Mouse (Mus musculus) retina, embryonic 14.5 days (tissue): Measurements from ENCODE around the gene Fahd1.

Source experiments
- DNase-seq: peaks from one replicate; pipeline ENCODE4 v3.0.0-alpha.2; 2015; ENCODE audit warnings: low spot score

Fahd1 gene

DNA sequence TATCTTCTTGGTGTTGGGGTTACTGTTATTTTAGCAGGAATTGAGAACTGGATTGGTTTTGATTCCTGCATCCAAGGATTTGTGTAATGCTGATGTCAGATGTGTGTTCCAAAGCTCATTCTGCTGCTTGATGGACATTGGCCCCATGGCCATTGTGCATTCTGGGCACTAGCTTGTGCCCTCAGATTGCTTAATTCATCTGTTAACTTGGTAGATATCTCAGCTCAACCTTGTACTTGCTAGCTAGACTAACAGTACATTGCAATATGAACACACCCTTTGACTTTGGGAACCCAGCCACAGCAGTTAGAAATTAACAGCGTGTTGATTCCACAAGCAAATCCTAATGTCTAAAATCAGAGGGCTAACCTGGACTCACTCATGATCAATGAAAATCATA, 2.8 kb downstream of the Fahd1 start:
- no peak for DNase-seq

DNA sequence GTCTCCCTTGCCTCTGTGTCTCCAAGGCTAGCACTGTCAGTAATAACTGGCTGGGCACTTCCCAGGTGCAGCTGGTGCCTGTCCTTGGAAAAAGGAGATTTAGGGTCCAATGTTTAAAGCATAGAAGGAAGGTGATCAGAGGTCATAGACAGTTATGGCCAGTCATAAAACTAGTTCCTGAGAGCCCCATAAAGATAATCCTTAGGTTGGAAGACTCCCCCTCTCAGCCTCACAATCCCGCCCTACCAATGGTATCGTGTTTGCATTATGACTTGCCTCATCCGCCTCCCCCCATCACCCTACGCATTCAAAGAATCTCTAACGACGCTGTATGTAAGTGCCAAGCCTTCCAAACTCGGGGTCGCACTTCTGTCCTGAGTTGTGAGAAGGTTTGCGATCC, 5.6 kb downstream of the Fahd1 start:
- no peak for DNase-seq

DNA sequence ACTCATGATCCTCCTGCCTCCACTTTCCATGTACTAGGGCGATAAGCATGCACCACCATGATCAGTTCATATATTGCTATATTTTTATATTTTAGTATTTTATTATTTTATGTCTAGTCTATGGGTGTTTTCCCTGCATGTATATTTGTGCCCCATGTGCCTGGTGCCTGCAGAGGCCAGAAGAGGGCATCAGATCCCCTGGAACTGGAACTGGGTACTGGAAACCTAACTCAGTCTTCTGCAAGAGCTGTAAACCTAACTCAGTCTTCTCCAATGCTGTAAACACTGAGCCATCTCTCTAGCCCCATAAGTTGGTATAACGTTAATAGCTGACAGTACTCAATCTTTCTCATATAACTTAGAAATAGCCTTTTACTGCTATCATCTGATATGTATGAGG, 7.5 kb downstream of the Fahd1 start:
- DNase-seq, result no peak

DNA sequence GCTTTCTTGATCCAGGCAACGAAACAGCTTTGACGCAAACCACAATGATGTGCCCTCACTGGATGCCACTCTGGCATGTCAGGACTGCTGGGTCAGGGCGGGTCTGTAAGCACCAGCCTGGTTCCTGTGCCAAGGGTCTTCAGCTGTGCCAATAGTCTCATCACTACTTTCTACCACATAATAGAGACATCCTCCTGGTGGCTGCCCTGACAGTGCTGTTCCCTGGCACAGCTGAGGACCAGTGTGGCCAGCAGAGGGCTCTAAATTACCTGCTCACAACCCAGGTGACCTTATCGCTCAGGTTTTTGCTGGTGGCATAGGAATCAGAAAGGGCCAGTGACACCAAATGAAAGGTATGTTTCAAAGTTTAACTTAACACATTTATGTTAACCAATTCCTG, 9.0 kb downstream of the Fahd1 start:
- DNase-seq, result peak; percentile 4

DNA sequence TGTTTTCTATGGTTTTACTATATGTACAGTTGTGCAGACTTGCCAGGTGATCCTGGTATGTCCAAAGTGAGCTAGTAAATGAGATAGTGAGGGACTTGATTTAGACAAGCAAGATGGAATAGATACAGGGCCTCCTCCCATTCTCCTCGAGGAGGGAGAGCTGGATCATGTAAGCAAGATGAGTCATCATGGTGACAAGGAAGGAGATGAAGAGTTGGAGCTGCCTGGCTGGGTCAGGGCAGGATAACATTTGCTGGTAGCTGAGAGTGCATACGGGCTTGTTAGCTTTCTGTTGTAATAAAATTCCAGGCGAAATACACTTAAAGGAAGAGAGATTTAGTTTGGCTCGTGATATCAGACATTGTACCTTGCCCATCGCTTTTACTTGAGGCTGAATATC, 9.8 kb downstream of the Fahd1 start:
- no peak for DNase-seq

DNA sequence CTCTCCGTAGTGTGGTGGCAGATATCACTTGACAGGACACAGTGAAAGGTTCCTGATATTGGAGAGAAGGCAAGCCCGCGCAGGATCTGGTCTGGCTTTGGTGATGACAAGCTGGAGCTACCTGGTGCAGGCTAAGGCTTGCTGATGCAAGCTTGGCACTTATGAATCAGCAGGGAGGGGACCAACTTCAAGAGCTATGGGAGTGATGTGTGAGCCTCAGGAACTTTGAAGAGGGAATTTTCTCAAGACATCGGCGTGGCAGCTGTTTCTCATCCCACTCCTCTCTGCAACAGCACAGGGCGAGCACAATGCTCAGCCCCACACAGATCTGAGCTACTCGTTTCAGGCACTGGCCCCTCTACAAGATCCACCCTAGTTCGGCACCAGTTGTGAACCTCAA, 10.3 kb downstream of the Fahd1 start, which contains the start of gene Hagh:
Gene Hagh, plus strand, starts transcription at position 302 of the 400 bp plus-strand sequence.
- no peak for DNase-seq

DNA sequence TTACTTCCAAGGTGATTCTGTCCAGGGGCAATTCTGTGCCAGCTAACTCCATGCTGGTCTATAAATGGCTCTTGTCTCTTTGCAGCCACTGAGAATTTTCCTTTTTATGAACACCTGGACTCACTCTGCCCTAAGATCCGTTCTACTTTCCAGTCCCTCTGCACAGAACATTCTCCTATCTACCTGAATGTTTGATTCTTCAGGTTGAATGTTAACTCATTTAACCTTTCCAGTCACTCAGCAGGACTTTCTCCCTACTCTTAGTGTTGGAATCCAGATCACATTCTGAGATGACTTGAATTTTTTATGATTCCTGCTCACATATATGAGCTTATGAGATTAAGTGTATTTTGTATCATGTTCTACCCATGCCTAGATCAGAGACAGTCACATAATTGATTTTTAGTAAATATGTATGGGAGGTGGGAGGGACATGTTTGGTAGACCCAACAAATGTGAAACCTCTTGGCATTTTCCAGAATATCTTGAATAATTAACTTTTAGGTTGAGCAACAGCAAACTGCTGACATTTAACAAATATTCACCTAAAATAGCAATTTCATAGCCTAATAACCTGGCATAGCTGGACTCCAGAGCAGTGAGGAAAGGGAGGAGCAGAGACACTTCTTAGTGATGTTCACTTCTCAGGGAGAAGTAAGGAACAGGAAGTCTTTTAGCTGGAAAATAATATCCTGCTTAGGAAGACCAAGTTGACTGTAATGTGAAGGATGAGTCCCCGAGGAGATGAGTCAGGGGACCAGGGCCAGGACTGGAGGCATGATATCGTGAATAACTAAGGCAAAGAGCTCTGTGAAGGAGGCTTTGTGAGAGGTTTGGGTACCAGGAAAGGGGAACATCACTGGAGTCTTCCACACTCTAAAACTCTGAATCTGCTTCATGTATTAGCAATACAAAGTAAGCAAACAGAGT, 28.5 kb downstream of the Fahd1 start:
- DNase-seq, result no peak

DNA sequence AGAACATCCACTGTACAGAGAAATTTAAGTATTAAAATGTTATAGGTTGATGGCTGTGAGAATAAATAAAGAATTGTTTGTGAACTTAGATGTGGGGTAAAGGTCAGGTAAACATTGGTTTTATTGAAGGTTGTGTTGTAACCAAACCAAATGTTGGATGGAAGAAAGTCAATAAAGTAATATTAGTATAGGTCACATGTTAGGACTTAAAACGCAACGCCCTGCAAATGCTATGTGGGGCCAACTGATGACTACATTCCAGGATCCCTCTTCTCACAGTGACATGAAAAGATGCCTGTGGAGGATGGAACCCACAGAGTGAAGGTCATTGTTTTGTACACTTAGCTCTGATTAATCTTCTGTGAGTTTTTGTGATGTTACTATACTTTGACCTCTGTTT, 30.7 kb downstream of the Fahd1 start:
- no peak for DNase-seq

DNA sequence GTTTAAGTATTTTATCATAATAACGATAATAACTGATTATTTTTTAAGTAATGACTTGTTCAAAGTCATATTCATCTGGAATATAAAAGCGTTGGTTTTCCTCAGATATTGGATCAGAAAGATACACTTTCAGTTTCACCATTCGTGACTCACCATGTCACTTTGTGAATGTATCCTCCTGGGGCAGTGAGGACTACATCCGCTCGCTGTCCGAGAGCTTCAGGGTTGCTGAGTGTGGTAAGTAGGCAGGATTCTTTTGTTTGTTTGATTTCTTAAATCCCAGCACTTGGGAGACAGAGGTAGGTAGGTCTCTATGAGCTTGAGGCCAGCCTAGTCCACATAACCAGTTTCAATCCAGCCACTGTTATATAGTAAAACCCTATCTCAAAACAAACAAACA, 32.0 kb downstream of the Fahd1 start:
- DNase-seq, result no peak

DNA sequence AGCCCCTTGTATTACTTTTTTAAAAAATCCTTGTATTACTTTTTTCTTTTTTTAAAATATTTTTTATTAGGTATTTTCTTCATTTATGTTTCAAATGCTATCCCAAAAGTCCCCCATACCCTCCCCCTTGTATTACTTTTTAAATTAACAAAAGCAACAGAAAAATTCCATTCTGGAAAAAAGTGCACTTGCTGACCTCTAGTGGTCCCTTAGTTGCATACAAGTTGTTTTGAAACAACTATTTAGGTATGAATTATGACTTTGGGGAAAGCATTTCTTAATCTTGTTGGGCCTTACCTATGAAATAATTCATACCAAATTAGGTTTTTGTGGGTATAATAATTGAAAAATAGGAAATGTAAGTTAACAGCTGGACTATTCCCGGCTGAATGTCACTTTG, 32.7 kb downstream of the Fahd1 start:
- peak; percentile 42 for DNase-seq

DNA sequence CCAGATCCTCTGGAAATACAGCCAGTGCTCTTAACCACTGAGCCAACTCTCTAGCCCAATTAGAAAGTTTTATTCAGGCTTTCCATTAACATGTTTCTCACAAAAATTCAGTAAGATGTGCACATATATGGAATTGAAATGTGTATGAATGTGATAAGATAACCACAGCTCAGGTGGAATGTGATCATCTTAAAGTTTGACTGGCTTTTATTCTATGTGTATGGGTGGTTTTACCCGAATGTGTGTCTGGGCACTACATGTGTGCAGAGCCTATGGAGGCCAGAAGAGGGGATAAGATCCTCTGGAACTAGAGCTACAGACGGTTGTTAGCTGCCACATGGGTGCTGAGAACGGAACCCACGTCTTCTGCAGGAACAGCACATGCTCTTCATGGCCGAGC, 34.9 kb downstream of the Fahd1 start:
- DNase-seq, result no peak

DNA sequence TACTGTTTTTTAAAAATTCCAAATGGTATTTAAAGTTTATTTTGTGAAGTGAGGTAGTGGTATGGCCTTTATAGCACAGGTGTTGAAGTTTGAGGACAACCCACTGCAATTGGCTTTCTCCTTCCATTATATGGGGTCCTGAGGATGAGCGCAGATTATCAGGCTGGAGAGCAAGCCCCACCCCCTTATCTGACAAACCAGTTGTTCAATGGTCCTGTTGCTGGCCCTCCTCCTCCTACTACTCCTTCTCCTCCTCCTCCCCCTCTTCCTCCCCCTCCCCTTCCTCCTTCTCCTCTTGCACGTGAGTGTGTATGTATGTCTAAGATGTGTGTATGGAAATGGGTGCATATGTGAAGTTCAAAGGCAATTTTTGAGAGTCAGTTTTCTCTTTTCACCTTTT, 37.9 kb downstream of the Fahd1 start:
- no peak for DNase-seq

DNA sequence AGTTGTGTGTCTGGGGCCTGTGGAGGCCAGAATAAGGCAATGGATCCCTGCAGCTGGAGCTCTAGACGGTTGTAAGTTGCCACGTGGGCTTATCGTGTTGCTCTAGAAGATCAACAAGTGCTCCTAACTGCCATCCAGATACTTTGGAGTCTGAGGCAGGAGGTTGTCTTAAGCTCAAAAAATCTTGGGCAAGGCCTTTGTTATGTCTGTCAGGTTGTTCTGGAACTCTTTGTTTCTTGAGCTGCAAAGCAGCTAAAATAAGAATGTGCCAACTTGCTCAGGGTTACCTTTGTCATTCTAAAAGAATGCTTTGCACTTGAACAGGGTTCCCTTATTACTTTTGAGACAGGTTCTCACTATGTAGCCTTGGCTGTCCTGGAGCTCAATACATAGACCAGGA, 39.0 kb downstream of the Fahd1 start:
- no peak for DNase-seq

DNA sequence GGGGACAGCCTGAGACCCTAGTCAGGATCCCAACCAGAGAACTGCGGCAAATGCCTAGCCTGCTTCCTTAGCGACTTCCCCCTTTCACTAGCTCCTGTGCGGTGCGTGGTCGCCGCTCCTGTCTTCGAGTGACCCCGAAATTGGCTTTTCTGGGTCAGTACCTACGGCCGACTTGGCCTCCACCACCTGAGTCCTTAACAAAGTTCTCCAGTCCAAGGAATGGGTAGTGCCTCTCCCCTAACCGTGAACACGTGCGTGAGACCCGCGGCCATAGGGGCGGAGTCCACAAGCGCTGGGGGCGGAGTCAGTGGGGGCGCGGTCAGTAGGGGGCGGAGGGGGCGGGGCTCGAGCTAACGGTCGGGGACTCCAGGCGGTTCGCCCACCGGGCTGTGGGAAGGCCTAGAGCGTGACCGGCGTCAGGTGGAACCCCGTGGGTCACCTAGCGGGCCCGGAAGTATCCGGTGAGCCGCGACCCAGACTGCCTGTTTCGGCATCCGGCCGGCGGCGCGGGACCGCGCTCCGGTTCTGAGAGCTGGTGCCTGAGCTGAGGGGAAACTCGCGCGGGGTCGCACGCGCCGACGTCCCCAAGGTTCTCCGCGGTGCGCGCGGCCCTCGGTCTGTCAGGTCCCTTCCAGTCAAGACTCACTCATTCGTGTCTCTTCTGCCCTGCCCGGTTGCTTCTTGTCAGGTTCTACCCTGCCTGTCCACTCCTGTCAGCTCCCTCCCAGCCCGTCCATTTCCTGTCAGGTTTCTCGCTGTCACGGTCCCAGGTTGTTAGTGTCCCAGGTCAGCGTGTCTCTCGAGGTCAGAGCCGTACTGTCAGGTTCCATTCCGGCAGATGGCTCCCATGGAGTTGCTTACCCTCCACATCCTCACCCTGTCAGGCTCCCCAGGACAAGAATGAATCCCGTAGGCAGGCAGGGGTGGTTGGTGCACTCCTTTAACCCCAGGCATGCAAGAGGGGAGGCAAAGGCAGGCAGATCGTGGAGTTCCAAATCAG, 45.9 kb downstream of the Fahd1 start, which contains the start of gene Meiob:
Gene Meiob, plus strand, starts transcription at position 338 of the 1,000 bp plus-strand sequence.
- DNase-seq, result peak; percentile 81

DNA sequence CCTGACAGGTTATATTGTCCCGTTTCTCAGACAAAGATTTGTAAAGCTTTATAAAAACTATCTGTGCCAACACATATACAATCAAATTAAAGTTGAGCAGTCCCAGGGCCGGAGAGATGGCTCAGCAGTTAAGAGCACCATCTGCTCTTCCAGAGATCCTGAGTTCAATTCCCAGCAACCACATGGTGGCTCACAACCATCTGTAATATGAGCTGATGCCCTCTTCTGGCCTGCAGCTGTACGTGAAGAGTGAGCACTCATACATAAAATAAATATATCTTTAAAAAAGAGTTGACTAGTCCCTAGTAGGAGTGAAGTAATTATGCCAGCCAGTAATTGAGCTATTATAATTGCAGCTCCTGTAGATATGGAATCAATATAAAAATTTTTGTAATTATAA, 49.6 kb downstream of the Fahd1 start:
- no peak for DNase-seq

DNA sequence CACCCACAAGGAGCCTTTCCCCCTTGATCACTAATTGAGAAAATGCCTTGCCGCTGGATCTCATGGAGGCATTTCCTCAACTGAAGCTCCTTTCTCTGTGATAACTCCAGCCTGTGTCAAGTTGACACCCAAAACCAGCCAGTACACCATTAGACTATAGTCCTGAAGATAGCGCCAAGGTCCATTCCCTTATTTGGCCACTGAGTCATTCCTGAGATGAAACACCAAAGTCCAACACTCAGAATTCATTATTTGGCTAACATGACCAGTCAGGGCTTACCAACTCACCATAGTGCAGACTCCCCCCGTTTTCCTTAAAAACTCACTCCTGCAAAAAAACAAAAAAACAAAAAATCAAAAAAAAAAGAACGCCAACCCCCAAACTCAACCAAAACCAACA, 50.7 kb downstream of the Fahd1 start:
- no peak for DNase-seq
